Mouse (Mus musculus) retina, postnatal 1 day (tissue): ENCODE results near the gene Tiam1.

Experiments used
- DNase-seq: peaks from one replicate; pipeline ENCODE4 v3.0.0-alpha.2; 2012

Gene Tiam1

DNA sequence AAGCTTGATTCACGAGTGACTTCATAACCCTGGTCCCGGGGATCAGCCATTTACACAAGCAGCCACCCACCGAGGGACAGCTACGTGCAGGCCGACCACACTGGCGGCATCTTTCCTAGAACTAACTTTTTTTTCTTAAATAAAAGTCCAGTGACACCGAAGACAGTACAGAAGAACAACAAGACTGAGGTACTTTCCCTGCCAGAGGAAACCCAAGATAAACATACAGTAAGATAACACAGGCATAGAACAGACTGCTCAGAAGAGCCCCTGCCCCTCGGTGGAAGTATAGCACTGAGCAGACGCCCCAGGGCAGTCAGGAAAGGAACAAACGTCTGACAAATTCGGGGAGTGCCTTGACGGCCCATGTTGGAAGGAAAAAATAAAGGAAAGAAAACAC, 317.7 kb downstream of the Tiam1 start:
- DNase-seq, result no peak

DNA sequence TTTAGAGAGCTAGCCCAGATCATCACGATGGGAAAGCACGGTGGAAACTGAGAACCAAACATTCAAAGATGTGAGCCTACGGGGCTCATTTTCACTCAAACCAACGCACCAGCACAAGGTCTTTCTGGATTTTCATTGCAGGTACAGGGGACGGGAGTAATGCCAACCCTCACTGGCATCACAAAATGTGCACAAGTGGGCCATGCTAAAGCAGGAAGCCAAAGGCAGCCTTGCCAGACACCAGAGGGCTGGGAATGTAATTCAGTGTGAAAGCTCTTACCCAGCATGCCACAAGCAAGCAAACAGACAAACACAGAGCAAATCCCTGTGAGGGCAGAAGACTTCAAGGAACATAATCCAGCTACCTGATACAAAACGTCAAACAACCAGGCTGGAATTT, 320.7 kb downstream of the Tiam1 start:
- DNase-seq, result no peak

DNA sequence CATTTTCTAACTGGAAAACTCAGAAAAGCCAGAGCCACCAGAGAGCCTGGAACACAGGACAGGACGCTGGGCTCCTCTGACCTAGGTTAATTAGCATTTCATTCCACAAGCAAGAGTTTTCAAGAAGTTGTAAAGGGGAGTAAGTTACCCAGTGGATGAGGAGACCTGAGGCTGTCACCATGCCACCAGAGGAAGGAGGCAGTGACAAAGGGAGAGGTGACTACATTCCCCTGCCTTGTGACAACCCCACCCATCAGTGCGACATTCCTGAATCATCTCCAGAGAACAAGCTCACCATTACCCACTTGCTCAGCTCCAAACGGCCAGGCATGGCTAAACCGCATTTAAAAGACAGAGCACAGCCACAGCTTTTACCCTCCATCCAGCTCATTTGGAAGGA, 324.9 kb downstream of the Tiam1 start:
- no peak for DNase-seq

DNA sequence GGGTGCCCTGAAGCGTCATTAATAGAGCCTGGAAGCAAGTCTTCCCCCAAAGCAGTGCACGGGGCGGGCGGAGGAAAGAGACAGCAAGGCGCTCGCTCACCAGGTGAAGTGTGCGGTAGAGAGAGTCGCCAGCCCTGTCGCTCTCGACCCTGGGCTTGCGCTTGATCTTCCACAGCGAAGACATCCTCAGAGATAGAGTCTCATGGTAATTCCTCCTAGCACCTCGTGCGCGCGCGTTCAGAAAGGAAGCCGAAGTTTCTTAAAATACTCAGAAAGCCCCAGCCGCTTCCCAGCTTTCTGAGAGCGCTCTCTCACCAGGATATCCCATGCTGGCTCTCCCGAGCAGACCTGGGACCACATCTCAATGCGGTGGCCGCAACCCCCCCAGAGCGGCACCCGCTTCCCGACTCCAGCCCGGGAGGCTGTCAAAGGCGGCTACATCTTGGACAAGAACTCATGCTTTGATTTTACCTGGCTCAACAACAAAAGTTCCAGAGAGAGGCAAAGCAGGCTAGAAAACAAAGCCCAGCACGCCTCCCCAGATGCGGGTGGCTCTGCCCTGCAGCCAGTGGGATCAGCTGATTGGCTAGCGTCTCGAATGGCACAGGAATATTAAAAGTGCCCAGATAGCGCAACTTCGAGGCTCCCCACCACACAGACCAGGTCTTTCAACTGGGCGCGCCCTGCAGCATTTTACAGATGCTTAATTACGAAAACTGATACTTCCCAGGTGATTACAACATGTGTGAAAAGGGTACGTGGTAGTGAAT, 325.5 kb downstream of the Tiam1 start:
- DNase-seq, result peak; percentile 64

DNA sequence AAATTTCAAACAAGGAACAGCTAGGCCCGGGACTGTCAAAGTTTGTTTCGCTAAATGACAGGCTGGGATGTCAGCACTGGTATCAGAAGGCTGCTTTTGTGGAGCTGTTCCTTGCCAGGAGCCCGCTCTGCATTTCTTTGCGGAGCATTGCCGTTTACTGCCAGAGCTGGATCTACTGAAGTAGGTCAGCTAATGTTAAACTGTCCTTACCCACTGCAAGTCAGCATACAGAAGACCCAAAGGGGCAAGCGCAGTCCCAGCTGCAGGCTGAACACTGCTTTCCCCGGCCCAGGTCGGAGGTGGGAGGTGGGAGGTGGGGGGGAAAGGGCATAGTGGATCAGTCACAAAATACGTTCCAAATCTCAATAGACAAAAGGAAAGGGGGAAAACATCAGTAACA, 326.3 kb downstream of the Tiam1 start:
- DNase-seq, result peak; percentile 42

DNA sequence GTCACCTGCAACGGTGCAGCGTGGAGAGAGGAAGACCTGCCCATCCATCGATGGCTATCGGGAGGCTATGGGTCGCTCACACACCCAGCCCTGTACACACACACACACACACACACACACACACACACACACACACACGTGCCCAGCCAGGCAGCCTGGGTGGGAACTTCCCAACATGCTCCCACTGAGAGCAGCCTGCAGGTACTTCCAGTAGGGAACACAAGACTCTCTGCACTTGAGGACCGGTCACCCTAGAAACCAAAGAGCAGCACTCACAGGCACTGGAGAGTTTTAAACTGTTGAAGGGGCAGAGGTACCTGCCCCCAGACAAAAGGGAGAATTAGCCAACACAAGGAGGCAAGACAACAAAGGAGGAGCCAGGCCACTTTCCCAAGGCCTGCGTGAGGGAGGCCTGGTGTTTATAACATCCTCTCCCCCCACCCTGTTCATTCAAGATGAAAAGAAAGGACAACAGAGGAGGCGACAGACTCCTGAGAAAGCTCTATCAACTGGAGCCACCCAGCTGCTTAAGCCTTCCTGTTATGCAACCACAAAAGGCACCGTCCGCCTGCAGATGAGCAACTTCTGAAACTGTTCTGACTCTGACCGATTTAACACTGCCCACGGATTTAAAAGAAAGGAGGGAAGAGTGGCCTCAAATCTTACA, 326.9 kb downstream of the Tiam1 start:
- peak; percentile 46 for DNase-seq

DNA sequence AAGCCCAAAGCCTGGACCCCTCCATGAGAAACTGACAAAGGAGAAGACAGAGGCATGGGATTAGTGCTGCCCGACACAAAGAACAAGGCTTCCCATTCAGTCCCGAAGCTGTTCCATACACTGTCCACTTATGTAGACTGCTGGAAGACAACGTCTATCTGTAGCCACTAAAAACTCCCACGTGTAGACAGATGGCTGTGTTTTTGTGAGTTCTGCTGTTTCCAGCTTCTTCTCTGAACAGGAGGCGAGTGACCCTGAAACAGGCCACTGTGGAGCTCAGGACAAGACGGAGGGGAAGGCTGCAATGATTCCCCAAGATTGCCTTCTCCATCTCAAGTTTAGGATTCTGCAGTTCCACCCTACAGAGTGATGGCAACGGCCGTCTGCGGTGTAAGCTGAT, 330.0 kb downstream of the Tiam1 start:
- DNase-seq, result no peak

DNA sequence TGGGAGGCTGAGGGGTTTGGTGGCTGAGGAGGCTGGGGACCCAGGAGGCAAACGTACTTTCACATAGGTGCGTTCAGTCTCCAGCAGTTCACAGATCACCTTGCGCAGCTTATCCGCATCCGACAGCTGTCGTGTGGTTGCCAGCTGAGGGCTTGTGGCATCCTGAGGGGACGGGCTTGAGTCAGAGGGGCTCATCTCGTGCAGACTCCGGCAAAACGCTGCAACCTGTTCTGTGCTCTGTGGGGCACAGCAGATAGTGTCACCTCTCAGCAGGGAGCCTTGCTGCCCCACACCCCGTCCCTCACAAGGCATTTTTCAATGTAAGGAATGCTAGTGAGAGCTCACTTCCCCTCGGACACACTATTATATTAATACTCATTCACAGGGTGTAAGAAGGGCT, 330.7 kb downstream of the Tiam1 start:
- DNase-seq, result no peak

DNA sequence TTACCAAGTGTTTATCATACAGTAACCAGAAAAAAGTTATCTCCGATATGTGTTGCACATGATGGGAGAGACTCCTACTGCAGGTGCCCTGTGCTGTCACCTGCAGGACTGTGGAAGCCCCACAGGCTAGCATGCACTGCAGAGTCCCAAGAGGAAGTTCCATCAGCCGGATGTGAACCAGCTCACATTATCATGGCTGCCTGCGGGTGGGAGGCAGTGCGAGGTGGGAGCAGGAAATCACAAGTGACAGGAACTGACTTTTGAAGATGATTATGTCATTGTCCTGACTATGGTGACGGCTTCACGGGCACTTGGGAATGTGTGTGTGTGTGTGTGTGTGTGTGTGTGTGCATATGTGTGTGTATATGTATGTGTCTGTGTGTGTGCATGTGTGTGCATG, 333.2 kb downstream of the Tiam1 start:
- no peak for DNase-seq

DNA sequence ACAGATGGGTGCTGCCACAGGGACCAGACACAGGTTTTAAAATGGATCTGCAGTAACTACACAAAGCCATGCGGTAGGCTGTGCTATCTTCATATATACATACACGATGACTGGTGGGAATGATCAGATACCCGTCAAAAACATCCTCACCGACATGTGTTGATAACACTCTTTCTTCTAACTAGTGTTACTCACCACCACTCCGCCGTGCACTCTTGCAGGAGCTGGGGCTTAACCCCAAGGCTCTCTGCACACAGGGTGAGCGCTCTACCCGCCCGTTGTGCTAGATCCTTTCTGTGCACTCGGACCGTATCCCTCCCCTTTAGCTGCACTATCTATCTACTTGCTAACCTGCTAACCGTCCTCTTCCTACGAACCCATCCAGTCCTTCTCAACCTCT, 335.4 kb downstream of the Tiam1 start:
- DNase-seq, result no peak

DNA sequence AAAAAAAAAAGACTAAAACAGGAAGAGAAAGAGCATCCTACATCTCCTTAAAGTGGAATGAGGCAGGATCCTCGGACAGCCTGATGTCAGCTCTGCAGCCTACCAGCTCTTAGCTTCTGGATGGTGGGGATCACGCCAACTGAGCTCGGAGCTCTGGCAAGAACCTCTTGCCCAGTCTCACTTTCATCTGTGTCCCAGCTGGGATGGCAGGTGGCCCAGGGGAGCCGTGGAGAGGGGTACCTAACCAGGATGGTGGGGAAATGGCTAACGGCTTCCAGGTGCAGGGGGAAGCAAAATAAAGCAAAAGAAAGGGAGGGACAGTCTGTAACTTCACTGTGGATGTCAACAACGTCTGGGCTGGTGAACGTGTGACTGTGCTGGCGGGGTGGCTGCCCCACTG, 337.6 kb downstream of the Tiam1 start:
- DNase-seq, result no peak

DNA sequence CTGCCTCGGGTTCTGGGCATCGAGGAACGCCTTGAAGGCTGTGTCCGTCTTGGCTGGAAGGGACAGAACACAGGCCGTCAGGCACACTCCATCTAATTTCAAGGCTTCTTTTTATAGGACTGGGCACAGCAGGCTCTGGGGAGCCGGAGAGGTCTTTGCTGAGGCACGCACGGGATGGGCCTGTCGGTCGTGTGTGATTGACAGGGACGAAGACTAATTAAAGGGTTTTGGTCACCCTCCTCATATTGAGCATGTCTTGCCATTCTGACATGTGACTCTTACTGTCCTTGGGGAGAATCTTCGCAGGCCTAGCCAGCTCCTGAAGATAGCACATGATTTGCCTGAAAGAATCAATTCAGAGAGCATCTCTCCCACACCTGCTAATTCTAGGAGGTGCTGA, 338.4 kb downstream of the Tiam1 start:
- no peak for DNase-seq

DNA sequence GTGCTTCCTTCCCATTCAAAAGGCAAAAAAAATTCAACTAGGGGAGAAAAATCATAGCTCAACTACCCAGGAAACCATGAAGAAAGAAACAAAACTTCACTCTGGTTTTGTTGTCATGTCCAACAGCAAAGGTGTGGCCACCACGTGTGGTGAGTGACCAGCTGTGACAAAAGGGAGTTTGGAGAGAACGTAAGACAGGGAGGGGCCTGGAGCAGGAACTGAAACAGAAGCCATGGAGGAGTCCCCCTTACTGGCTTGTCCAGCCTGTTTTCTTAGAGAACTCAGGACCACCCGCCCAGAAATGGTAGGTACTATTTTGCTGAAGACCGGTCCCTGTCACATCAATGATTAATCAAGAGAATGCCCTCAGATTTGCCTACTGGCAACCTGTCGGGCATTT, 342.1 kb downstream of the Tiam1 start:
- DNase-seq, result no peak

DNA sequence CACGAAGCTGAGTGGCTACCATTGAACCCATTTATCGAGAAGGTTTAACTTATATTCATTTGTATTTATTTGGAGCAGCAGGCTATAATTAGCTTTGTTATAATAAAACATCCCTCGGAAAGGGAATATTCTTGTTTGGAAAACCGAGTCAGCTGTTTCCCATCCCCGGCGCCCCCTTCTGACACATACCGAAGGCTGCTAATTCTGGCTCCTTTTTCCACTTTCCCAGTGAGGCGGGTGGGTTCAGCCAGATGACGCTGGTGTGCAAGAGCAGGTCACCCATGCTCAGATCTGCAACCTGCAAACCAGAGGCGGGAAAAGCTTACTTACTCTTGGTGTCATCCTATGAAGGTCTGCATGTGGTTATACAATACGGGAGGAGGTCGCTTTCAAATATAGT, 343.8 kb downstream of the Tiam1 start:
- no peak for DNase-seq

DNA sequence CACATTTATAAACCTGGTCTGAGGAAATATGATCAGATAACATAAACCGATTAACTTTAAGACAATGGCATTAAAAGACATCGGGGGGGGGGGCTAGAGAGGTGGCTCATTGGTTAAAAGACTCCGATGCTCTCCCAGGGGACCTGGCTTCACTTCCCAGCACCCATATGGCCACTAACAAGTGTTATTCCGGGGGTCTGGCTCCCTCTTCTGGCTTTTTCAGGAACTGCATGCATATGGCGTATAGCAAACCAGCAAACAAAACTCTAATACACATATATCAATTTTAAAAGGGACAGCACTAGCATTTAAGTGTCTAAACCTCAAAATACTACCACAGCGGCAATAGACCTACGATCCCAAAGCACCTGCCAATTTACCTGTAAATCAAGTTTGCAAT, 347.0 kb downstream of the Tiam1 start:
- peak; percentile 40 for DNase-seq

DNA sequence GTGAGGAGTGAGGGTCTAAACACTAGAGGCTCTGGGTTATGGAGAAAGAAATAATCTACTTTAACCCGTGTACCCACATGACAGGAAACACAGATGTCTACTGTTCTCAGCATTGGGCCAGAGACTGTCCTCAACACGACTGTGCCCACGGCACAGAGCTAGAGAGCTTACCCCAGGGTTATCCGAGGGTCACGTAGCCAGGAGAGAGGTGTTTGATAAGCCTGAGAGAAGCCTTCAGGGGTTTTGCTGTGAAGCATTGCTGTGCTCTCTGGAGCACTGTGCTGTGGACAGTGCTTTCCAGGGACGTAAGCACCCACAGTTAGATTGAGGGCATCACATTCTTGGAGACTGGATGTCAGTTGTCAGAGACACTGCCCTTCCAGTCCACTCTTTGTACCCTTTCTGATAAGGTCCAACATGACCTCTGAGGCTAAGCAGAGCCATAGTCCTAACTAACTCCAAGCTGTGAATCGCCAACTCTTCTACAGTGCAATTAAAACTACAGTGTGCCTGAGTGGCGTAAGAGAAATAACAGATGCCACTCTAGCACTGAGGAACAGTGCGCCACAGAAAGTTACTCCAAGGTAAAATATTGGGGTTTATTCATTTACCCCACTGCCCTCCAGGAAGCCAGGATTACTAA, 353.7 kb downstream of the Tiam1 start:
- DNase-seq, result no peak

DNA sequence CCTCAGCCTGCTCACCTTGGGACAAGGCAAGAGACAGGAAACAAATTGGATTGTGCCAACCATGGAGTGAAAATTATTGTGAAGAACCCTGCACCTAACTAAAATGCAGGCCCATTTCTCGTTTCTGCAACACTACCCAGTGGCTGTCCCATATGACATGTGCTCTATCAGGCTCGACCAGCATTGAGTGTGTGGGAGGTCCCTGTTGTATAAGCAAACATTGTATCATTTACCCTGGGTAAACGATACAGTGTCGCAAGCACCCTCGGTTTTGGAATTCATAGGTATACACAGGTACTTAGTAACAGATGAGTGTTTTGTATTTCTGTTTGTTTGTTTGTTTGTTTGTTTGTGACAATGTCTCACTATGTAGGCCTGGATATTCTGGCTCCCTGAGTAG, 357.8 kb downstream of the Tiam1 start:
- DNase-seq, result no peak

DNA sequence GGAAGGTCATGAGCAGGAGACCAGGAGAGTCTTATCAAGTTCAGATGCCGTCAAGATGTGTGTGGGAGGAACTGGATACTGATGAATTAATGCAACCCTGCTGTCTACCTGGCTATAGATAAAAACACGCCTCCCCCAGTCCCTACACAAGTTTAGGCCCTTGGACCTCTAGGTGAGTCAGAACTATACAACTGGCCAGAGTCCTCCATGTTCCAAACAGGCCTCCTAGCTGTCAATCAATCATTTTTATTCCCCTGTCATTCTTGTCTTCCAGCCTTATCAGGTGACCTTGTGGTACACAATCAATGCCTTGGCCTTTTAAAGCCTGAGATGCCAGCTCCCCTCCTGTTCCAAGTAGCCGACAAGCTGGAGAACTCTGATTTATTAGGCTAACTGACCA, 363.9 kb downstream of the Tiam1 start:
- no peak for DNase-seq

DNA sequence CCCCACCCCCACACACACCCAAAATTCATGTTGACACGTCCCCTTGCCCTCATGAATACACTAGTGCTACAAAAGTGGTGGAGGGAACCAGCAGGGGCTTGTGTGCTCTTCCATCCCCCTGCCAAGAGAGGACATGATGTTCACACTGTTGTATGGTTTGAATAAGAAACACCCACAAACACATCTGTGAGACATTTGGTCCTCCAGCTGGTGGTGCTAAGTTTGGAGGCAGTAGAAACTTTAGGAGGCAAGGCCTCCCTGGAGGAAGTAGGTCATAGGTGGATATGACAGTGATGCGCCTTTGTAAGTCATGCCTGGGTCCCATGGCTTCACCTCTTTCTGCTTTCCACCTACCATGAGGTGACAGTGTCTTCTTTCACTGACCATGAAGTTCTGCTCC, 366.1 kb downstream of the Tiam1 start:
- DNase-seq, result no peak

DNA sequence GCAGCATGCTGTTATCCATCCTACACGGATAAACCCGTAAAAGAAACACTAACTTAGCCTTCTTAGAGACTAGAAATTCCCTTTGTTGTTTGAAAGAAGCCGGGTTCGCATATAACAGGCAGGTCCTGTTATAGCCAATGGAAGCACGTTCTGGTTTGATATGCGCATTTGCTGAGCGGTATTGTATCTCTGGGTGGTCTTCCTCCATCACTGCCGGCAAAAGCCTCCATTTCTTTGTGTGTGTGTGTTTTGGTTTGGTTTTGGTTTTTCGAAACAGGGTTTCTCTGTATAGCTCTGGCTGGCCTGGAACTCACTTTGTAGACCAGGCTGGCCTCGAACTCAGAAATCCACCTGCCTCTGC, 369.0 kb downstream of the Tiam1 start:
- no peak for DNase-seq

DNA sequence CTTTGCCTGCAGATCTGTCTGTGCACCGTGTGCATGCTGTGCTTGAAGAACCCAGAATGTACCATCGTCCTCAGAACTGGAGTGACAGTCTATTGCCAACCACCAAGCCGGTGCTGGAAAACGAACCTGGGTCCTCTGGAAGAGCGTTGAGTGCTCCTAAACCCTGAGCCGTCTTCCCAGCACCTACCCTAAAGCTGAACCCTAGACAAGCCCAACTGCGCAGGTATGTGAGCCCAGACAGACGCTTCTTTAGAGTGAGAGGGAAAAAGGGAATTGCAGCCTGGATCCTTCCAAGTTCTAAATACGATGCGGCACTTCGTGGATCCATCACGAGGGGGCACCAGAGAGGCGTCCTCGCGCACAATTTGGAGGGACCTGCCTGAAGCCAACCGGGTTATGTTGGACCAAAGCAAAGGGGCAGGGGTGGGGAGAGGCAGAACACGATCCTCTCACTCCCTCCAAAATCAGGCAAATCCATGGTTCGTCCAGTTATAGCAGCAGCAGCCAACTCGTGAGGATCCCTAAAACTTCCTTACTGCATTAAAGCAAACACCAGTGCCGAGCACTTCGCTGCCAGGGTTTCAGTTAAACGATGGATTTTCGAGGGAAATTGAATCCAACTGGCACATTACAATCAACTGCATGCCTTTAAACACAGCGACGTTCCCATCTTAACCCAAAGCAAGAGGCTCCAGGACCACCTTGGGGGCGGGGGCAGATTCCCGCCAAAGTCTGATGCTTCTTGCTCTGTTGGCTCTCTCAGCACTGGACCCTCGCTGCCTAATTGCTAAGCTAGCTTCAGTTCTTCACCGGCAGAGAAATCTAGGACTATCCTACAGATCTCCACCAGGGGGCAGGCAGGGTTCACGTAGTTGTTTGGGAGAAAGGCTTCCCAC, 369.7 kb downstream of the Tiam1 start:
- peak; percentile 93 for DNase-seq

DNA sequence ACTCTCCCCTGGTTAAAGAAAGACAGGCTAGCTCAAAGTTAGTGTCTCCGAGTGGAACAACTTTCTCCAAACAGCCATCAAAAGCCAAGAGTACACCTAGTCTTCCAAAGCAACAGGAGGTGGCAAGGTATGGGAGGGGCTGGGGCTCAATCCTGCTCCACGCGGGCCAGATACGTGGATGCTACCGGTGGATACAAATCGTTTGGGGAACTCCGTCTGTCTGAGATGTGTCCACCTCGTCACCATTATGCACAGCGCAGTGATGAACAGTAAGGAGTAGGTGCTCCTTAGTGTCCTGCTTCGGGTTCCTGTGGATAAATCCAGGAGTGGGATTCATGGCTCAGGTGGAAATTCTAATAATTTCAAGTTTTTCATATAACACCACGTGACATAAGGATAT, 377.6 kb downstream of the Tiam1 start:
- DNase-seq, result no peak

DNA sequence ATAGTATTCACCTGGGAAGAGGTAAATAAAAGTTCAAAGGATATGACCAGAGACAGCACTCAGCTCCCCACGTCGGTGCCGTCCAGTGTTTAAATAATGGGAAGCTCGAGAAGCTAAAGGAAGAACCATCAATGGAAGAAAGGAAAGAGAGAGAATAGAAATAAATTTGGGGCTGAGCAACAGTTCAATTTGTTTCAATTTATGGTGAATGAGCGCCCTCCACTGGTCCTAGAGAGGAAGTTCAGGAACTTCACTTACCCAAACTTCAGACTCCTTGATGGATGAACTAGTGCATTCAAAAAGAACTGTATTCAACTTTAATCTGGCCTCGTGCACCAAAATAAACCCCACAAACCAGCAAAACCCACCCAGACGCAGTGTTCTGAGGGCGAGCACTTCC, 378.1 kb downstream of the Tiam1 start:
- peak; percentile 59 for DNase-seq
